Comparison of ENCODE assay signal across 21 mouse cellular contexts in the genomic region with DNA sequence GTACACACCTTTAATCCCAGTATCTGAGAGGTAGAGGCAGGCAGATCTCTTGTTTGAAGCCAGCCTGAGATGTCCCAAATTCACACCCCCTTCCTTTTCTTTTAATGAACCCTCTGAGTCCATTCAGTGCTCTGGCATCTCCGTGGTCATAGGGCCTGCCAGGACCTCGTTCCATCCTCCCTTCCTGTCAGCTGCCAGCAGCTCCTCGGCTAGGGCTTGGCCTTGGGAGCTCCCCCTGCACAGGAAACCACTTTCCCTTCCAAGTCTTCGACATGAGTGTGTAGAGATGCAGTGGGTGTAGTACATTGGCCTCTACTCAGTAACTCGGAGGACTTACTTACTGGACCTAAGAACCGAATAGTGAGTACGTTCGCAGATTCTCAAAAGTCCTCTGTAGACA. TPM values are rescaled to one million over a fixed set of nuclear protein-coding genes. Genes with fewer than 3 reads are reported as not detected.
A peak's percentile ranks its signal among the peaks of the same experiment; 100 is the strongest.
DNase-seq lines count a peak whose midpoint lies in the region; ATAC-seq lines count a peak whose summit lies in the region.
"Had no signal": no experiment of that assay in that cellular context is flagged by ENCODE, and none has a peak within 500 bp of the region (broad histone marks: within the 10 kb centered on the region; RNA-seq: fewer than 3 reads in every experiment).

No protein-coding gene starts in this region.

- no peak overlapping the region for H3K4me3 ChIP-seq in kidney, embryonic 16.5 days (ENCODE audit: low read length)
- no peak overlapping the region for H3K4me3 ChIP-seq in heart, embryonic 12.5 days
- H3K4me3 ChIP-seq: embryonic facial prominence, embryonic 10.5 days; limb, embryonic 10.5 days; midbrain, embryonic 13.5 days had no signal

- no peak overlapping the region for H3K9ac ChIP-seq in kidney, embryonic 16.5 days (replicated peaks; ENCODE audit: low read length)
- no peak overlapping the region for H3K9ac ChIP-seq in heart, embryonic 12.5 days
- H3K9ac ChIP-seq: forebrain, postnatal 0 days; midbrain, embryonic 13.5 days had no signal

- no peaks in the 10 kb centered on the region for H3K27me3 ChIP-seq in kidney, embryonic 16.5 days (ENCODE audit: insufficient read depth, low read length)
- no peaks in the 10 kb centered on the region for H3K27me3 ChIP-seq in heart, embryonic 12.5 days (replicated peaks)
- H3K27me3 ChIP-seq: midbrain, embryonic 13.5 days; Patski had no signal

- 64% methylated on average over 8 of the region's 8 CpGs for WGBS in kidney, embryonic 16.5 days
- WGBS in heart, embryonic 12.5 days, result 60% methylated on average over 8 of the region's 8 CpGs

- no peak for ATAC-seq in kidney, embryonic 16.5 days (ENCODE audit: low FRiP score, low TSS enrichment)
- no peak for ATAC-seq in heart, embryonic 12.5 days (ENCODE audit: insufficient number of reproducible peaks, low FRiP score)
- ATAC-seq: activated CD4-positive, CD25-positive, alpha-beta regulatory T cell, adult 4 months; forebrain, postnatal 0 days; hindbrain, postnatal 0 days; midbrain, embryonic 13.5 days; Patski had no signal

- H3K27ac ChIP-seq in kidney, embryonic 16.5 days (ENCODE audit: low read length), result no peak overlapping the region
- no peak overlapping the region for H3K27ac ChIP-seq in heart, embryonic 12.5 days (ENCODE audit: poor library complexity, severe bottlenecking)
- H3K27ac ChIP-seq: embryonic facial prominence, embryonic 10.5 days; hindbrain, postnatal 0 days; limb, embryonic 10.5 days; macrophage; midbrain, embryonic 13.5 days had no signal

- H3K4me1 ChIP-seq in kidney, embryonic 16.5 days (ENCODE audit: insufficient read depth, low read length), result peaks cover under 1% of the 10 kb centered on the region; the same call in 1 of the 2 replicates
- H3K4me1 ChIP-seq in heart, embryonic 12.5 days (replicated peaks), result peaks cover 8% of the 10 kb centered on the region
- H3K4me1 ChIP-seq: midbrain, embryonic 13.5 days had no signal

- no peak overlapping the region for H3K4me2 ChIP-seq in kidney, embryonic 16.5 days (replicated peaks; ENCODE audit: low read depth, low read length)
- H3K4me2 ChIP-seq in heart, embryonic 12.5 days, result no peak overlapping the region
- H3K4me2 ChIP-seq: liver, embryonic 11.5 days; midbrain, embryonic 13.5 days had no signal

- DNase-seq in adrenal gland, postnatal 10 days, result peak; percentile 46
- DNase-seq in adrenal gland, adult 8-10 months, result no peak
- DNase-seq in kidney, postnatal 36 days, result peak; percentile 36 to 40
- DNase-seq in testis, postnatal 14 days (ENCODE audit: low spot score), result peak; percentile 48
- no peak for DNase-seq in testis, postnatal 10 days (ENCODE audit: low spot score)
- DNase-seq in cerebellum, adult 18-20 months, result no peak
- DNase-seq: B cell, adult 2 months; cerebellum, adult 11-12 months; forebrain, postnatal 0 days; kidney, adult 11 months; thymus, postnatal 25 days had no signal

- 0 out of 2 replicates have a peak, but pooled peaks cover 2% of the 10 kb centered on the region for H3K36me3 ChIP-seq in kidney, embryonic 16.5 days (ENCODE audit: insufficient read depth, low read length)
- H3K36me3 ChIP-seq in heart, embryonic 12.5 days, result no peaks in the 10 kb centered on the region
- H3K36me3 ChIP-seq: embryonic facial prominence, embryonic 10.5 days; limb, embryonic 10.5 days; midbrain, embryonic 13.5 days had no signal

- H3K9me3 ChIP-seq in kidney, embryonic 16.5 days (ENCODE audit: low read length), result peaks cover 4% of the 10 kb centered on the region; the same call in 1 of the 2 replicates
- H3K9me3 ChIP-seq in heart, embryonic 12.5 days (replicated peaks), result peaks cover 7% of the 10 kb centered on the region; the same call in 1 of the 2 replicates
- H3K9me3 ChIP-seq: embryonic facial prominence, embryonic 10.5 days; limb, embryonic 10.5 days; midbrain, embryonic 13.5 days had no signal

RNA-seq across cellular contexts. Expression of gene Rps17, which starts 29.5 kb away (rescaled TPM):
- total RNA-seq in adrenal gland, postnatal 10 days (2021), result 1,000 to 10,000 TPM; 1,406 to 1,408 TPM
- 1,000 to 10,000 TPM; 1,061 to 1,116 (median 1,082) TPM for total RNA-seq in adrenal gland, adult 8-10 months (2022)
- polyA plus RNA-seq in kidney, embryonic 16.5 days (2015; fragmentation: Nextera tagmentation; extraction: Ambion mirVana), result 1,196 and 1,210 TPM in 2 replicates
- 862 and 873 TPM in 2 replicates for polyA plus RNA-seq in heart, embryonic 12.5 days (2016; fragmentation: Nextera tagmentation; extraction: Ambion mirVana)

Comparison
In these comparisons a context has a peak if more than half of its experiments do, and no peak if none do; other contexts are left out.
1. DNase-seq: peak in adrenal gland, postnatal 10 days (single experiment), kidney, postnatal 36 days (2 of 2) and testis, postnatal 14 days (single experiment); none in adrenal gland, adult 8-10 months (single experiment), testis, postnatal 10 days (single experiment) and cerebellum, adult 18-20 months (0 of 2).